Mouse (Mus musculus) megakaryocyte, embryonic 14.5 days (primary cell): ENCODE data around the gene Clpb.

ENCODE experiments used
- FLI1 ChIP-seq: IDR thresholded peaks from 2 replicates; pipeline ENCODE4 v1.6.1; 2012; ENCODE audit warnings: low read length, inconsistent platforms, mixed read lengths
- GATA1 ChIP-seq: IDR thresholded peaks from 3 replicates; pipeline ENCODE4 v1.6.1; 2012; ENCODE audit warnings: mixed read lengths, low read length, inconsistent platforms, borderline replicate concordance

- TF ChIP-seq GATA1 (no peak), FLI1 (no peak)
Measured at GRCm38 (mm10) chr7:101832372-101832771, 168.9 kb downstream of the Clpb start.
